Mouse (Mus musculus): ENCODE measurements around the gene Ssh3. TPM values are rescaled to one million over a fixed set of nuclear protein-coding genes. Genes with fewer than 3 reads are reported as not detected.

Gene Ssh3
- total RNA-seq, 1 experiment: 7.3 TPM

- Histone ChIP-seq H3K9ac (ENCODE audit: insufficient read depth, low read depth, low read length, poor library complexity, severe bottlenecking) (no peak overlapping the region), H3K36me3 (ENCODE audit: control insufficient read depth, insufficient read depth, low read length, poor library complexity, severe bottlenecking) (no peaks in the 10 kb centered on the region), H3K4me3 (ENCODE audit: insufficient read depth in 1 of 2, low read depth in 1 of 2, low read length in 2 of 2, poor library complexity in 1 of 2, severe bottlenecking in 1 of 2) (no peak overlapping the region), H3K27ac (ENCODE audit: insufficient read depth, low read depth, low read length, poor library complexity, severe bottlenecking) (no peak overlapping the region), H3K4me1 (ENCODE audit: control insufficient read depth in 2 of 2, insufficient read depth in 2 of 2, low read length in 2 of 2, poor library complexity in 1 of 2) (peaks cover 6 to 29% of the 10 kb centered on the region in 2 experiments; a peak in 3 of 4 replicates), H3K9me3 (ENCODE audit: control insufficient read depth, insufficient read depth, low read depth, low read length) (no peaks in the 10 kb centered on the region)
- TF ChIP-seq MAFK (IDR thresholded peaks at IDR 0.05; ENCODE audit: insufficient read depth, low read depth, low read length): no peak
- no peak for TF ChIP-seq CHD2 (IDR thresholded peaks at IDR 0.05; ENCODE audit: low read depth, low read length)
- TF ChIP-seq HCFC1 (IDR thresholded peaks at IDR 0.05; ENCODE audit: borderline replicate concordance, insufficient read depth, low read length): no peak
- no peak for TF ChIP-seq ZC3H11A (IDR thresholded peaks at IDR 0.05; ENCODE audit: borderline replicate concordance, low read depth, low read length)
- TF ChIP-seq ZNF384 (IDR thresholded peaks at IDR 0.05; ENCODE audit: low read depth, low read length): no peak
- no peak for DNase-seq (ENCODE audit: low read depth, low spot score)
- in situ Hi-C loops (cut with MboI; ENCODE audit: low sequenced_read_pairs in 2 of 2, unreplicated experiment in 2 of 2): no loop called here
Observed at GRCm38 (mm10) chr19:4304251-4304821, 35.4 kb upstream of the Ssh3 start.

GRCm38 (mm10) chr19:4303640-4303995 is 34.6 kb upstream of the Ssh3 start:
- H3K9ac ChIP-seq (ENCODE audit: insufficient read depth, low read depth, low read length, poor library complexity, severe bottlenecking): no peak overlapping the region
- H3K27ac ChIP-seq (ENCODE audit: insufficient read depth, low read depth, low read length, poor library complexity, severe bottlenecking): no peak overlapping the region
- H3K4me3 ChIP-seq (ENCODE audit: insufficient read depth in 1 of 2, low read depth in 1 of 2, low read length in 2 of 2, poor library complexity in 1 of 2, severe bottlenecking in 1 of 2): no peak overlapping the region
- H3K36me3 ChIP-seq (ENCODE audit: control insufficient read depth, insufficient read depth, low read length, poor library complexity, severe bottlenecking): no peaks in the 10 kb centered on the region
- DNase-seq (ENCODE audit: low read depth, low spot score): no peak
- TF ChIP-seq HCFC1 (IDR thresholded peaks at IDR 0.05; ENCODE audit: borderline replicate concordance, insufficient read depth, low read length) (no peak), CHD2 (IDR thresholded peaks at IDR 0.05; ENCODE audit: low read depth, low read length) (no peak), ZNF384 (IDR thresholded peaks at IDR 0.05; ENCODE audit: low read depth, low read length) (no peak), ZC3H11A (IDR thresholded peaks at IDR 0.05; ENCODE audit: borderline replicate concordance, low read depth, low read length) (no peak), MAFK (IDR thresholded peaks at IDR 0.05; ENCODE audit: insufficient read depth, low read depth, low read length) (no peak)
- peaks cover 6 to 31% of the 10 kb centered on the region in 2 experiments; a peak in 3 of 4 replicates for H3K4me1 ChIP-seq (ENCODE audit: control insufficient read depth in 2 of 2, insufficient read depth in 2 of 2, low read length in 2 of 2, poor library complexity in 1 of 2)
- H3K9me3 ChIP-seq (ENCODE audit: control insufficient read depth, insufficient read depth, low read depth, low read length): no peaks in the 10 kb centered on the region
- in situ Hi-C loops (cut with MboI; ENCODE audit: low sequenced_read_pairs in 2 of 2, unreplicated experiment in 2 of 2): no loop called here

- H3K36me3 ChIP-seq (ENCODE audit: control insufficient read depth, insufficient read depth, low read length, poor library complexity, severe bottlenecking): no peaks in the 10 kb centered on the region
- in situ Hi-C loops (cut with MboI; ENCODE audit: low sequenced_read_pairs in 2 of 2, unreplicated experiment in 2 of 2): no loop called here
- no peak for DNase-seq (ENCODE audit: low read depth, low spot score)
- TF ChIP-seq ZC3H11A (IDR thresholded peaks at IDR 0.05; ENCODE audit: borderline replicate concordance, low read depth, low read length) (no peak), CHD2 (IDR thresholded peaks at IDR 0.05; ENCODE audit: low read depth, low read length) (no peak), ZNF384 (IDR thresholded peaks at IDR 0.05; ENCODE audit: low read depth, low read length) (no peak), HCFC1 (IDR thresholded peaks at IDR 0.05; ENCODE audit: borderline replicate concordance, insufficient read depth, low read length) (no peak)
- peaks cover 6 to 34% of the 10 kb centered on the region in 2 experiments; a peak in 3 of 4 replicates for H3K4me1 ChIP-seq (ENCODE audit: control insufficient read depth in 2 of 2, insufficient read depth in 2 of 2, low read length in 2 of 2, poor library complexity in 1 of 2)
- no peak overlapping the region for H3K4me3 ChIP-seq (ENCODE audit: insufficient read depth in 1 of 2, low read depth in 1 of 2, low read length in 2 of 2, poor library complexity in 1 of 2, severe bottlenecking in 1 of 2)
- no peak overlapping the region for H3K9ac ChIP-seq (ENCODE audit: insufficient read depth, low read depth, low read length, poor library complexity, severe bottlenecking)
- H3K27ac ChIP-seq (ENCODE audit: insufficient read depth, low read depth, low read length, poor library complexity, severe bottlenecking): no peak overlapping the region
- no peaks in the 10 kb centered on the region for H3K9me3 ChIP-seq (ENCODE audit: control insufficient read depth, insufficient read depth, low read depth, low read length)
Observed at GRCm38 (mm10) chr19:4302936-4303639, 34.1 kb upstream of the Ssh3 start.

- peaks cover 8 to 36% of the 10 kb centered on the region in 2 experiments; a peak in 3 of 4 replicates for H3K4me1 ChIP-seq (ENCODE audit: control insufficient read depth in 2 of 2, insufficient read depth in 2 of 2, low read length in 2 of 2, poor library complexity in 1 of 2)
- H3K9ac ChIP-seq (ENCODE audit: insufficient read depth, low read depth, low read length, poor library complexity, severe bottlenecking): peak overlapping the region; percentile 36; the same call in 1 of the 2 replicates
- H3K36me3 ChIP-seq (ENCODE audit: control insufficient read depth, insufficient read depth, low read length, poor library complexity, severe bottlenecking): no peaks in the 10 kb centered on the region
- H3K4me3 ChIP-seq (ENCODE audit: insufficient read depth in 1 of 2, low read depth in 1 of 2, low read length in 2 of 2, poor library complexity in 1 of 2, severe bottlenecking in 1 of 2): peak overlapping the region in 1 of 2 experiments; percentile 9; a peak in 1 of 4 replicates
- TF ChIP-seq MAFK (IDR thresholded peaks at IDR 0.05; ENCODE audit: insufficient read depth, low read depth, low read length) (no peak), ZNF384 (IDR thresholded peaks at IDR 0.05; ENCODE audit: low read depth, low read length) (no peak), HCFC1 (IDR thresholded peaks at IDR 0.05; ENCODE audit: borderline replicate concordance, insufficient read depth, low read length) (no peak)
- H3K27ac ChIP-seq (ENCODE audit: insufficient read depth, low read depth, low read length, poor library complexity, severe bottlenecking): no peak overlapping the region
- H3K9me3 ChIP-seq (ENCODE audit: control insufficient read depth, insufficient read depth, low read depth, low read length): no peaks in the 10 kb centered on the region
- no peak for DNase-seq (ENCODE audit: low read depth, low spot score)
- in situ Hi-C loops (cut with MboI; ENCODE audit: low sequenced_read_pairs in 2 of 2, unreplicated experiment in 2 of 2): no loop called here
Observed at GRCm38 (mm10) chr19:4301735-4302651, 33.0 kb upstream of the Ssh3 start.
